Mouse (Mus musculus) hindbrain, embryonic 10.5 days (tissue): ENCODE data around the gene Gstt2. TPM values are rescaled to one million over a fixed set of nuclear protein-coding genes. Genes with fewer than 3 reads are reported as not detected.
"Not testable (repeated sequence)": the region's sequence is repeated elsewhere in the genome, so short reads cannot be mapped to it uniquely, and the experiment has no call there.

ENCODE experiments used
- DNase-seq: peaks from one replicate; pipeline ENCODE4 v3.0.0-alpha.2; 2017; ENCODE audit warnings: low spot score
- H3K27ac ChIP-seq: fragments of 300-500 bp; sonication (generic); 2 replicates; pipeline ENCODE4 v1.5.1; 2016; ENCODE audit warnings: mild to moderate bottlenecking, moderate library complexity
- H3K27me3 ChIP-seq: fragments of 300-500 bp; sonication (generic); 2 replicates; pipeline ENCODE4 v1.6.1; 2016; ENCODE audit warnings: mild to moderate bottlenecking; ENCODE audit not compliant: poor library complexity, insufficient read depth, severe bottlenecking
- H3K36me3 ChIP-seq: fragments of 300-500 bp; sonication (generic); 2 replicates; pipeline ENCODE4 v1.6.1; 2016; ENCODE audit warnings: mild to moderate bottlenecking, moderate library complexity
- H3K4me1 ChIP-seq: fragments of 300-500 bp; sonication (generic); replicated peaks from 2 replicates; pipeline ENCODE4 v1.6.1; 2016; ENCODE audit warnings: mild to moderate bottlenecking
- H3K4me3 ChIP-seq: fragments of 300-500 bp; sonication (generic); 2 replicates; pipeline ENCODE4 v1.5.1; 2016; ENCODE audit warnings: mild to moderate bottlenecking, moderate library complexity
- H3K9me3 ChIP-seq: fragments of 300-500 bp; sonication (generic); 2 replicates; pipeline ENCODE4 v1.6.1; 2016; ENCODE audit warnings: mild to moderate bottlenecking, moderate library complexity
- WGBS: fragments of 180-500 bp; shearing (Covaris S2); methylation state at CpG from one replicate; pipeline ENCODE4 v1.1.7; 2016; 5-methylcytosine and 5-hydroxymethylcytosine counted together
- polyA plus RNA-seq: library from polyadenylated mRNA; unstranded; fragments of >200 nt; fragmentation: Nextera tagmentation; extraction: Ambion mirVana; gene quantifications from 2 replicates; pipeline ENCODE4 v1.2.1, GENCODE M21; 2016

The Gstt2 gene
- polyA plus RNA-seq, 1 experiment from 2014 or later = 7.9 TPM

GRCm38 (mm10) chr10:75851681-75852080, 14.5 kb upstream of the Gstt2 start:
- H3K27ac ChIP-seq = peak overlapping the region; percentile 46; the same call in 1 of the 2 replicates
- H3K4me1 ChIP-seq = peaks cover 32% of the 10 kb centered on the region
- DNase-seq = no peak
- H3K9me3 ChIP-seq = no peaks in the 10 kb centered on the region
- 27% methylated on average over 3 of the region's 3 CpGs for WGBS
- H3K36me3 ChIP-seq = peaks cover 13% of the 10 kb centered on the region
- H3K4me3 ChIP-seq = no peak overlapping the region
- H3K27me3 ChIP-seq = peaks cover 5% of the 10 kb centered on the region; the same call in 1 of the 2 replicates

- WGBS = 3% methylated on average over 6 of the region's 6 CpGs
- H3K27me3 ChIP-seq = peaks cover 5% of the 10 kb centered on the region; the same call in 1 of the 2 replicates
- H3K9me3 ChIP-seq = no peaks in the 10 kb centered on the region
- no peak for DNase-seq
- H3K4me3 ChIP-seq = peak overlapping the region; percentile 3; the same call in 1 of the 2 replicates
- H3K27ac ChIP-seq = peak overlapping the region; percentile 46; the same call in 1 of the 2 replicates
- peaks cover 35% of the 10 kb centered on the region for H3K4me1 ChIP-seq
- H3K36me3 ChIP-seq = peaks cover 6% of the 10 kb centered on the region
Observed at GRCm38 (mm10) chr10:75851076-75851475, 13.9 kb upstream of the Gstt2 start.

GRCm38 (mm10) chr10:75848382-75848781, 11.2 kb upstream of the Gstt2 start:
- Histone ChIP-seq H3K27ac (no peak overlapping the region; the same call in 1 of the 2 replicates), H3K4me3 (no peak overlapping the region), H3K27me3 (peaks cover 5% of the 10 kb centered on the region; the same call in 1 of the 2 replicates), H3K4me1 (peaks cover 35% of the 10 kb centered on the region), H3K9me3 (no peaks in the 10 kb centered on the region), H3K36me3 (no peaks in the 10 kb centered on the region)
- WGBS = 29% methylated on average over 3 of the region's 3 CpGs
- no peak for DNase-seq

GRCm38 (mm10) chr10:75845306-75845930, 8.2 kb upstream of the Gstt2 start:
- 85% methylated on average over 6 of the region's 6 CpGs for WGBS

GRCm38 (mm10) chr10:75844800-75845199, 7.6 kb upstream of the Gstt2 start:
- H3K36me3 ChIP-seq = no peaks in the 10 kb centered on the region
- WGBS = 89% methylated on average over 1 of the region's 1 CpGs
- H3K9me3 ChIP-seq = no peaks in the 10 kb centered on the region
- no peaks in the 10 kb centered on the region for H3K27me3 ChIP-seq
- no peak overlapping the region for H3K27ac ChIP-seq
- DNase-seq = no peak
- no peak overlapping the region for H3K4me3 ChIP-seq
- H3K4me1 ChIP-seq = peaks cover 17% of the 10 kb centered on the region

More at GRCm38 (mm10) chr10:75845306-75845930, 8.2 kb upstream of the Gstt2 start:
- Histone ChIP-seq H3K4me3 (no peak overlapping the region), H3K4me1 (peaks cover 20% of the 10 kb centered on the region), H3K36me3 (no peaks in the 10 kb centered on the region), H3K27ac (no peak overlapping the region), H3K9me3 (no peaks in the 10 kb centered on the region), H3K27me3 (no peaks in the 10 kb centered on the region)
- no peak for DNase-seq

GRCm38 (mm10) chr10:75843898-75844297, 6.7 kb upstream of the Gstt2 start:
- not testable (repeated sequence) for H3K27ac ChIP-seq, H3K4me1 ChIP-seq, H3K36me3 ChIP-seq, DNase-seq, H3K4me3 ChIP-seq, H3K27me3 ChIP-seq, H3K9me3 ChIP-seq
- 81% methylated on average over 6 of the region's 6 CpGs for WGBS

- no peaks in the 10 kb centered on the region for H3K36me3 ChIP-seq
- no peak for DNase-seq
- H3K27ac ChIP-seq = no peak overlapping the region
- peaks cover 43% of the 10 kb centered on the region for H3K4me1 ChIP-seq
- WGBS = 87% methylated on average over 10 of the region's 10 CpGs
- peaks cover 18% of the 10 kb centered on the region for H3K27me3 ChIP-seq
- H3K4me3 ChIP-seq = no peak overlapping the region
- no peaks in the 10 kb centered on the region for H3K9me3 ChIP-seq
Observed at GRCm38 (mm10) chr10:75839092-75839491, 1.9 kb upstream of the Gstt2 start.

- Histone ChIP-seq H3K4me3 (peak overlapping the region; percentile 36), H3K4me1 (peaks cover 53% of the 10 kb centered on the region), H3K27me3 (peaks cover 36% of the 10 kb centered on the region), H3K27ac (peak overlapping the region; percentile 53; the same call in 1 of the 2 replicates), H3K36me3 (no peaks in the 10 kb centered on the region), H3K9me3 (no peaks in the 10 kb centered on the region)
- WGBS = 20% methylated on average over 10 of the region's 10 CpGs
- DNase-seq = no peak
Observed at GRCm38 (mm10) chr10:75835761-75836531, 1.3 kb downstream of the Gstt2 start.

GRCm38 (mm10) chr10:75835307-75835706, 1.9 kb downstream of the Gstt2 start:
- Histone ChIP-seq H3K27ac (peak overlapping the region; percentile 53; the same call in 1 of the 2 replicates), H3K27me3 (peaks cover 36% of the 10 kb centered on the region), H3K4me1 (peaks cover 53% of the 10 kb centered on the region), H3K9me3 (no peaks in the 10 kb centered on the region), H3K4me3 (peak overlapping the region; percentile 36), H3K36me3 (no peaks in the 10 kb centered on the region)
- WGBS = 1% methylated on average over 10 of the region's 10 CpGs
- DNase-seq = peak; percentile 56

- Histone ChIP-seq H3K27me3 (peaks cover 36% of the 10 kb centered on the region), H3K36me3 (no peaks in the 10 kb centered on the region), H3K4me3 (peak overlapping the region; percentile 54), H3K9me3 (no peaks in the 10 kb centered on the region), H3K4me1 (peaks cover 53% of the 10 kb centered on the region), H3K27ac (peak overlapping the region; percentile 81)
- DNase-seq = no peak
- WGBS = 13% methylated on average over 9 of the region's 9 CpGs
Observed at GRCm38 (mm10) chr10:75834721-75835120, 2.5 kb downstream of the Gstt2 start.

GRCm38 (mm10) chr10:75834250-75834649, 3.0 kb downstream of the Gstt2 start:
- Histone ChIP-seq H3K27me3 (peaks cover 36% of the 10 kb centered on the region), H3K9me3 (no peaks in the 10 kb centered on the region), H3K4me1 (peaks cover 53% of the 10 kb centered on the region), H3K4me3 (peak overlapping the region; percentile 54), H3K27ac (peak overlapping the region; percentile 81), H3K36me3 (no peaks in the 10 kb centered on the region)
- 3% methylated on average over 21 of the region's 21 CpGs for WGBS
- peak; percentile 74 for DNase-seq

- Histone ChIP-seq H3K4me3 (peak overlapping the region; percentile 54), H3K27ac (peak overlapping the region; percentile 81), H3K4me1 (peaks cover 53% of the 10 kb centered on the region), H3K9me3 (no peaks in the 10 kb centered on the region), H3K36me3 (no peaks in the 10 kb centered on the region), H3K27me3 (peaks cover 36% of the 10 kb centered on the region)
- no peak for DNase-seq
- 18% methylated on average over 21 of the region's 21 CpGs for WGBS
Observed at GRCm38 (mm10) chr10:75833456-75834080, 3.7 kb downstream of the Gstt2 start.
